Mouse (Mus musculus): ENCODE results near the gene Tex26. TPM values are rescaled to one million over a fixed set of nuclear protein-coding genes. Genes with fewer than 3 reads are reported as not detected.

The Tex26 gene
- total and polyA plus RNA-seq, 3 experiments, result not detected

- Histone ChIP-seq H3K9me3 (replicated peaks; ENCODE audit: low read length) (no peaks in the 10 kb centered on the region), H3K79me2 (replicated peaks; ENCODE audit: control insufficient read depth, extremely low read depth, insufficient read depth, poor library complexity, severe bottlenecking) (no peaks in the 10 kb centered on the region), H3K36me3 (replicated peaks in 1 of 2; ENCODE audit: control insufficient read depth in 1 of 2, insufficient read depth in 1 of 2, low read length in 1 of 2) (no peaks in the 10 kb centered on the region), H3K4me1 (ENCODE audit: control insufficient read depth in 1 of 2, insufficient read depth in 2 of 2) (peaks cover 0 to 14% of the 10 kb centered on the region in 2 experiments; a peak in 2 of 4 replicates), H3K9ac (ENCODE audit: insufficient read depth, low read depth) (no peak overlapping the region), H3K4me2 (ENCODE audit: insufficient read depth, low read depth, poor library complexity, severe bottlenecking) (no peak overlapping the region), H3K4me3 (replicated peaks in 1 of 3; ENCODE audit: low read depth in 2 of 3, low read length in 2 of 3, poor library complexity in 1 of 3) (no peak overlapping the region), H3K27ac (ENCODE audit: insufficient read depth, low read depth) (no peak overlapping the region), H3K27me3 (replicated peaks) (no peaks in the 10 kb centered on the region)
- TF ChIP-seq EP300 (IDR thresholded peaks at IDR 0.05; ENCODE audit: low read length) (no peak), MAZ (IDR thresholded peaks at IDR 0.05; ENCODE audit: low read depth, low read length) (no peak), BHLHE40 (IDR thresholded peaks at IDR 0.05; ENCODE audit: low read depth, low read length) (no peak), NELFE (IDR thresholded peaks at IDR 0.05; ENCODE audit: low read depth, low read length) (no peak), USF1 (IDR thresholded peaks at IDR 0.05; ENCODE audit: low read depth, low read length) (no peak)
- in situ Hi-C loops (cut with MboI; ENCODE audit: low pct_ligation_motif_present, low pct_unique_long_range_greater_than_20kb, low sequenced_read_pairs), result no loop called here
- dilution Hi-C loops (cut with MboI; ENCODE audit: extremely low pct_ligation_motif_present, extremely low pct_unique_long_range_greater_than_20kb, low sequenced_read_pairs), result no loop called here
- no peak for DNase-seq (ENCODE audit: extremely low read depth)
Measured at GRCm38 (mm10) chr5:149436541-149436940, 2.9 kb upstream of the Tex26 start.

- no peak for TF ChIP-seq HCFC1 (IDR thresholded peaks at IDR 0.05; ENCODE audit: low read depth, low read length)
- TF ChIP-seq MAFK (IDR thresholded peaks at IDR 0.05; ENCODE audit: insufficient replicate concordance, low read length), result no peak
- Histone ChIP-seq H3K4me3 (replicated peaks in 1 of 3; ENCODE audit: low read depth in 2 of 3, low read length in 2 of 3, poor library complexity in 1 of 3) (no peak overlapping the region), H3K36me3 (replicated peaks in 1 of 2; ENCODE audit: control insufficient read depth in 1 of 2, insufficient read depth in 1 of 2, low read length in 1 of 2) (no peaks in the 10 kb centered on the region), H3K27ac (ENCODE audit: insufficient read depth, low read depth) (no peak overlapping the region), H3K27me3 (replicated peaks) (no peaks in the 10 kb centered on the region), H3K9ac (ENCODE audit: insufficient read depth, low read depth) (no peak overlapping the region), H3K4me2 (ENCODE audit: insufficient read depth, low read depth, poor library complexity, severe bottlenecking) (no peak overlapping the region), H3K4me1 (ENCODE audit: control insufficient read depth in 1 of 2, insufficient read depth in 2 of 2) (peaks cover 0 to 14% of the 10 kb centered on the region in 2 experiments; a peak in 2 of 4 replicates), H3K79me2 (replicated peaks; ENCODE audit: control insufficient read depth, extremely low read depth, insufficient read depth, poor library complexity, severe bottlenecking) (no peaks in the 10 kb centered on the region), H3K9me3 (replicated peaks; ENCODE audit: low read length) (no peaks in the 10 kb centered on the region)
- DNase-seq (ENCODE audit: extremely low read depth), result no peak
- in situ Hi-C loops (cut with MboI; ENCODE audit: low pct_ligation_motif_present, low pct_unique_long_range_greater_than_20kb, low sequenced_read_pairs) (no loop called here), dilution Hi-C loops (cut with MboI; ENCODE audit: extremely low pct_ligation_motif_present, extremely low pct_unique_long_range_greater_than_20kb, low sequenced_read_pairs) (no loop called here)
Measured at GRCm38 (mm10) chr5:149437150-149437549, 2.3 kb upstream of the Tex26 start.

GRCm38 (mm10) chr5:149440180-149440573, 717 bp downstream of the Tex26 start:
- in situ Hi-C loops (cut with MboI; ENCODE audit: low pct_ligation_motif_present, low pct_unique_long_range_greater_than_20kb, low sequenced_read_pairs), result no loop called here
- dilution Hi-C loops (cut with MboI; ENCODE audit: extremely low pct_ligation_motif_present, extremely low pct_unique_long_range_greater_than_20kb, low sequenced_read_pairs), result no loop called here
- DNase-seq (ENCODE audit: extremely low read depth), result no peak
- no peaks in the 10 kb centered on the region for H3K79me2 ChIP-seq (replicated peaks; ENCODE audit: control insufficient read depth, extremely low read depth, insufficient read depth, poor library complexity, severe bottlenecking)
- peaks cover 0 to 14% of the 10 kb centered on the region in 2 experiments; a peak in 2 of 4 replicates for H3K4me1 ChIP-seq (ENCODE audit: control insufficient read depth in 1 of 2, insufficient read depth in 2 of 2)
- H3K27me3 ChIP-seq (replicated peaks), result no peaks in the 10 kb centered on the region
- H3K36me3 ChIP-seq (replicated peaks in 1 of 2; ENCODE audit: control insufficient read depth in 1 of 2, insufficient read depth in 1 of 2, low read length in 1 of 2), result no peaks in the 10 kb centered on the region
- H3K4me3 ChIP-seq (replicated peaks in 1 of 3; ENCODE audit: low read depth in 2 of 3, low read length in 2 of 3, poor library complexity in 1 of 3), result no peak overlapping the region
- no peak overlapping the region for H3K27ac ChIP-seq (ENCODE audit: insufficient read depth, low read depth)
- H3K9me3 ChIP-seq (replicated peaks; ENCODE audit: low read length), result no peaks in the 10 kb centered on the region
- TF ChIP-seq ZKSCAN1 (IDR thresholded peaks at IDR 0.05; ENCODE audit: borderline replicate concordance, low read depth, low read length), result no peak
- no peak for TF ChIP-seq POLR2A (IDR thresholded peaks at IDR 0.05; ENCODE audit: low read depth, low read length)
- TF ChIP-seq MYC (IDR thresholded peaks at IDR 0.05; ENCODE audit: low read depth, low read length), result no peak
- no peak for TF ChIP-seq MAX (IDR thresholded peaks at IDR 0.05; ENCODE audit: low read length)
- TF ChIP-seq TCF12 (IDR thresholded peaks at IDR 0.05; ENCODE audit: low read depth, low read length), result no peak
- no peak for TF ChIP-seq JUND (conservative IDR thresholded peaks at IDR 0.05; ENCODE audit: low read depth, low read length)
- TF ChIP-seq JUN (IDR thresholded peaks at IDR 0.05; ENCODE audit: insufficient read depth, low read depth, low read length), result no peak
- TF ChIP-seq ZMIZ1 (IDR thresholded peaks at IDR 0.05; ENCODE audit: low read depth, low read length), result no peak
- TF ChIP-seq HCFC1 (IDR thresholded peaks at IDR 0.05; ENCODE audit: low read depth, low read length), result no peak
- no peak for TF ChIP-seq KAT2A (IDR thresholded peaks at IDR 0.05; ENCODE audit: insufficient replicate concordance, low read length)
- no peak for TF ChIP-seq ETS1 (conservative IDR thresholded peaks at IDR 0.05; ENCODE audit: low read depth, low read length)
- TF ChIP-seq USF2 (conservative IDR thresholded peaks at IDR 0.05; ENCODE audit: low read depth, low read length), result no peak
- TF ChIP-seq ZC3H11A (IDR thresholded peaks at IDR 0.05; ENCODE audit: low read depth, low read length), result no peak
- TF ChIP-seq UBTF (IDR thresholded peaks at IDR 0.05; ENCODE audit: low read depth, low read length), result no peak
- no peak for TF ChIP-seq PAX5 (IDR thresholded peaks at IDR 0.05; ENCODE audit: low read length)
- TF ChIP-seq ELF1 (IDR thresholded peaks at IDR 0.05; ENCODE audit: low read depth, low read length), result no peak
- no peak for TF ChIP-seq RCOR1 (conservative IDR thresholded peaks at IDR 0.05; ENCODE audit: low read depth, low read length)
- TF ChIP-seq POLR2AphosphoS2 (IDR thresholded peaks at IDR 0.05; ENCODE audit: low read depth, low read length), result no peak
- no peak for TF ChIP-seq MXI1 (IDR thresholded peaks at IDR 0.05; ENCODE audit: low read depth, low read length)
- no peak for TF ChIP-seq SMC3 (IDR thresholded peaks at IDR 0.05; ENCODE audit: low read depth, low read length)
- H3K9ac ChIP-seq (ENCODE audit: insufficient read depth, low read depth), result no peak overlapping the region
- no peak overlapping the region for H3K4me2 ChIP-seq (ENCODE audit: insufficient read depth, low read depth, poor library complexity, severe bottlenecking)
